Mouse (Mus musculus): ENCODE data around the gene Akap7.

- TF ChIP-seq CTCF (IDR thresholded peaks at IDR 0.05; ENCODE audit: low read depth) = no peak
- TF ChIP-seq EP300 (IDR thresholded peaks at IDR 0.05; ENCODE audit: low read depth) = no peak
These were observed 22.4 kb downstream of the Akap7 start for GRCm38 (mm10) chr10:25285100-25285811.

Data from heart, postnatal 0 days (tissue).